Mouse (Mus musculus) layer of hippocampus, adult 2 months (tissue): Measurements from ENCODE around the gene Rnf11. TPM values are rescaled to one million over a fixed set of nuclear protein-coding genes. Genes with fewer than 3 reads are reported as not detected.

Source experiments
- DNase-seq, 2 experiments: peaks; one replicate each; pipeline ENCODE4 v3.0.0; 2022; ENCODE audit warnings: low spot score in 2 of 2
- H3K27ac ChIP-seq: fragments of 200-600 bp; 2 replicates; pipeline ENCODE4 v1.8.1; 2022
- H3K4me3 ChIP-seq: fragments of 200-600 bp; 2 replicates; pipeline ENCODE4 v1.8.1; 2022; ENCODE audit warnings: mild to moderate bottlenecking
- CTCF ChIP-seq: fragments of 200-600 bp; conservative IDR thresholded peaks from 2 replicates; pipeline ENCODE4 v1.8.1; 2022; ENCODE audit warnings: antibody characterized with exemption, mild to moderate bottlenecking, moderate library complexity
- total RNA-seq, 2 experiments: library from RNA; stranded (reverse); gene quantifications; 2 replicates each; pipeline ENCODE4 v1.2.3; 2021

The Rnf11 gene
- total RNA-seq, 2 experiments from 2014 or later: 167 to 177 TPM

DNA sequence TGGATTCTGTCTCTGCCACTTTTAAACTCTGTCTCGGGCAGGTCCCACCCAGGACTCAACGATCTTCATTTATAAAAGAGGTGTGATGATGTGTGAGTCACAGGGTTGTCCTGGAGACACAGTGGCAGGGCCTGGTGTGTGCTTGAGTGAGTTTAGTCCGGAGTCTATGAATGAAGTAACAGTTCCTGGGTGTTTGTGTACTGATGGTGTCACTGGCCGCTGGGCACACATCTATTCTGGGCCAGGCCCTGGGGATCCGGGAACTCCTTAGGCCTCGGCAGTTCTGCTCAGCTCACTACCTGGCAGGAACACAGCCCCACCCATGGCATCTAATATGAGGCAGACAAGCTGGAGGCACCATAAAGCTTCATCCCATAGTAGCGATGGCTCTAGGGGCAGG lies 62.9 kb downstream of the Rnf11 start:
- Histone ChIP-seq H3K4me3 (no peak overlapping the region), H3K27ac (no peak overlapping the region)
- TF ChIP-seq CTCF: no peak
- DNase-seq: no peak

DNA sequence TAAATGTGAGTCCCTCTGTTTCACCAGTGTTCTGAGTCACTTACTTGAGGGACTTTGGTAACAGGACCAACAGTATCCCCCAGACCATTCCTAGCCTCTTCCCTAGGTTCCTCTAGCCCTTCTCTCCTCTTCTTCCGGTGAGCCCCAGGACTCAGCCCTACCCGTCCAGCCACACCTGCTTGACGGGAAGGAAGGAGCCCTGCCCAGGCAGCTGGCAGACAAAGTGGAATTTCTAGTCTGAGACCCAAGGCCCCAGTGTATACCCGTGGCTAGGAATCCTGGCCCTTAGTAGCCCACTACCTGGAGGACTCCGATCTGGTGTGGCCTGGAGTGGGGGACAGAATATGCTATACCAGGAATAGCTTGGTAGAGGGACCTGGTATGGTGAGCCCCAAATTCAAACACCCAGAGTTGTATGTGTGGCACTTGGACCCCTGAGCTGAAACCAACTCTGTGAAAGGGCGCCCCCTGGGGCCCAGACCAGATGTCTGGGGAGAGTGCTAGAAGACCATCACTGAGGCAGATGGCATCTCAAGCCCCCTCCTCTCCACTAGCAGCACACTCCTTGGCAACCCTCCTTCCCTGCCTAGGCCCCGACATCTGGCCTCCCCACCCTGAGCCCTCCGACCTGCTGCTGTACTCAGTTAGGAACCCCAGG lies 64.3 kb downstream of the Rnf11 start:
- peak; percentile 63 for TF ChIP-seq CTCF
- Histone ChIP-seq H3K27ac (no peak overlapping the region), H3K4me3 (no peak overlapping the region)
- no peak for DNase-seq

GRCm38 (mm10) chr4:109419563-109419962 lies 65.0 kb downstream of the Rnf11 start:
- no peak for TF ChIP-seq CTCF
- no peak overlapping the region for H3K27ac ChIP-seq

GRCm38 (mm10) chr4:109419017-109419416 lies 65.5 kb downstream of the Rnf11 start:
- TF ChIP-seq CTCF: no peak
- no peak overlapping the region for H3K27ac ChIP-seq
- DNase-seq: no peak
- H3K4me3 ChIP-seq: no peak overlapping the region

More at GRCm38 (mm10) chr4:109419563-109419962, 65.0 kb downstream of the Rnf11 start:
- no peak for DNase-seq
- H3K4me3 ChIP-seq: no peak overlapping the region

DNA sequence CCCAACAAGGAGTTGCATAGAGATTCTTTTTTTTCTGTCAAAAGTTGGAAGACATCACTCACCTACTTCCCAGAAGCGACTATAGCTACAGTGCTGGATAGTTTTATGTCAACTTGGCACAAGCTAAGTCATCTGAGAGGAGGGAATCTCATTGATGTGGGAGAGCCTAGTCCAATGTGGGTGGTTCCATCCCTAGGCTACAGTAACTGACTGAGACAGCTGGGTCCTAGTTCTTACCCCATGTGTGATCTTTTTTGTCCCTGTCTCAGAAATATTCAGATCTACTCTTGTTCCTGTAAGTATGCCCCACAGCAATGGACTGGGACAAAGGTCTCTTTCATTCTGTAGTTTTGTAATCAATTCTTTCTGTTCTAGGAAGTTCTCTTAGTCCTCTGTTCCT lies 66.5 kb downstream of the Rnf11 start:
- TF ChIP-seq CTCF: no peak
- DNase-seq: no peak
- Histone ChIP-seq H3K4me3 (no peak overlapping the region), H3K27ac (no peak overlapping the region)

DNA sequence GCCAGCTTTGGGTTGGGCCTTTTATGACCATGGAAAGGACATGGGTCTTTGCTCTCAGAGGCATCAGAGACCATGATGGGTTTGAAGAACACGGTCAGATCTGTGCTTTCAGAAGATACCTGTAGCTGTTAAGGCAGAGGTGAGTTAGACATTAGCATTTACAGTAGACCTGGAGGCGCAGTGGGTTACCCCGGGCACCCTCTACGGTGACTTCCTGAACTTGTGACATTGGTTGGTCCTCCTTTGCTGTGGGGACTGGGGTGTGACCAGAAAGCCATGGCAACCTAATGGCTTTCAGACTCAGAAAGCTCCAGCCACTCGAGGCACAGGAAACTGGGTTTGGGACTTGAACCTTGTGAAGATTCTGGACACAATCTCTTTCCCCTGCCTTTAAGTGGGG lies 72.3 kb downstream of the Rnf11 start:
- no peak overlapping the region for H3K4me3 ChIP-seq
- no peak for DNase-seq
- no peak for TF ChIP-seq CTCF
- H3K27ac ChIP-seq: no peak overlapping the region

GRCm38 (mm10) chr4:109411377-109411967 lies 73.1 kb downstream of the Rnf11 start:
- Histone ChIP-seq H3K4me3 (no peak overlapping the region), H3K27ac (no peak overlapping the region)
- no peak for TF ChIP-seq CTCF
- no peak for DNase-seq

DNA sequence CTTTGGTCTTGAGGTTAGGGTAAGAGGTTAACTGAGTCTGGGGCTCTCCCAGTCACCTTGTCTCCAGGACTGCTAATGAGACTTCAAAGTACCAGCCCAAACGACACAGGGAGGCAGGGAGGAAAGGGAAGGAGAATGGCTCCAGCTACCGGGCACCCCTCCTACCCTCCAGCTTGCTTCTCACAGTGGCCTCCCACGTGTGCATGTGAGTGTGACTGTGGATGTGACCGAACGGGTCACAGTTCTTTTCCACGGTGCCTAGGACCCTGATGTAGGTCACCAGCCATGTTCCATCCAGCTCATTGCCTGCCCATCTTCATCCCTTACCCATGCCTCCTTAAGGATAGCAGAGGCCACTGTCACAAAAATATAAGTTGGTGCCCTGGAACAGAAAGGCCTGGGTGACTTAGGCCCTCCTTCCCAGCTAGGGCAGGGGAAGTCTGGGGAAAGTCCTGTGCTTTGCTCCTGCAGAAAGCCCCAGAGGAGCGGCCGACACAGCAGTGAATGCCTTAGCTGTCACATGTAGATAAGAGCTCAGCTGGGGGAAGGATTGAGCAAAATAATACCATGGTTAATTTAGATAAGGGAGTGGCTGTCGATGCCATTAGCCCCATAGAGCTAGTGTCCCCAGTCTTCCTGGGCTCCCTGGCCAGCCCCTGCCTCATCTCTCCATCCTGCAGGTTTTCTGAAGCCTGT lies 73.7 kb downstream of the Rnf11 start:
- Histone ChIP-seq H3K4me3 (no peak overlapping the region), H3K27ac (no peak overlapping the region)
- no peak for DNase-seq
- no peak for TF ChIP-seq CTCF

- no peak for TF ChIP-seq CTCF
- no peak overlapping the region for H3K27ac ChIP-seq
- no peak overlapping the region for H3K4me3 ChIP-seq
- DNase-seq: no peak
These were observed 76.6 kb downstream of the Rnf11 start for GRCm38 (mm10) chr4:109407701-109408485.

- peak overlapping the region; percentile 45 for H3K4me3 ChIP-seq
- no peak overlapping the region for H3K27ac ChIP-seq
- DNase-seq: no peak
- no peak for TF ChIP-seq CTCF
These were observed 77.4 kb downstream of the Rnf11 start for GRCm38 (mm10) chr4:109407176-109407520.

DNA sequence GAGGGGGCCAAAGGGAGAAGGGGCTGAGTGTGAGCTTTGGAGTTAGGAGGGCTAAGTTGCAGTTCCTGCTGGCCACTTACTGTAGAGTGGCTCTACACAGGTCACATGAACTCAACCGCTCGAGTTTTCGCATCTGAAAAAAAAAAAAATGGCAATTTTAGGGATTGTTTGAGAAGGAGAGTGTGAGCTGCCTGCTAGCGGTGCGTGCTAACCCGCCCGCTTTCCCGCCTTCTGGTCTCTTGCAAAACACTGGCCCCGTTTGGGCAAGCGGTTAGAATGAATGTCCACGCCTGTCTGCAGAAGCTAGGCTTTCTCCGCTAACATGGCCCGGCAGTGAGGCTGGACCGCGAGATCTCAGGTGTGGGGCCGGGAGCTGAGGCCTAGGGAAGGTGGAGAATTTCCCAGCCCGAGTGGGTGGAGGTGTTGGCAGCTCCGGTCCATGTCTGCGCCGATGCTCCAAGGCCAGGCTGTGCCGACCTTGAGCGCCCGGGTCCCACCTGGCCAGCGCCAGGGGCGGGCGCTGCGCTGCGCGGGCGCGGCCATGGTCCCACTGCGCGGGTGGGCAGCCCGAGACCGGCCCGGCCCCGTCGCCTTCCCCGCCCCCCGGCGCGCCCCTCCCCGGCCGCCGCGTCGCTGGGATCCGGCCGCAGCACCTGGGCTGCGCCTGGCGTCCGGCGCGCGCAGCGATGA lies 77.9 kb downstream of the Rnf11 start, which contains the start of gene Ttc39a:
Gene Ttc39a (plus strand): TSS at position 138 of the 690 bp plus-strand sequence.
- DNase-seq: no peak
- TF ChIP-seq CTCF: no peak
- peak within 1 kb of the TSS; percentile 62 for H3K4me3 ChIP-seq
- H3K27ac ChIP-seq: peak within 1 kb of the TSS; percentile 43; the same call in 1 of the 2 replicates

DNA sequence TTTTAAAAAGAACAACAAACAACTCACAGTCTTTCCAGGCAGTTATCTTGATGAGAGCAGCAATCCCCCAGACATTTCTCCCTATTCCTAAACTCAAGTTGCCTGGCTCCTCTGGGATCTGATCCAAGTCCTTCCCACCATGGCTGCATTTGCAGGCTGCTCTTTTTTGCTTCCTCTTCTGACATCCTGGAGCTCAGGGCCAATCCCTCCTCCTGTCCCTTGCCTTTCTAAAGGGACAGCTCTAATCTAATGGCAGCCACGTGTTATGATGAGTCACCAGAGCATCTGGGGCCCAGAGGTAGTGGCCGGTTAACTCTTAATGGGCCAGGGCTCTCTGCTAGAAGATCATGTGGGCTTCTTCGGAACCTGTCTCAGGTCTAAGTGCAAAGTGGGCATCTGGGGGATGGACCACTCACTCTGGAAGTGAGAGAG lies 78.5 kb downstream of the Rnf11 start:
- Histone ChIP-seq H3K27ac (peak overlapping the region; percentile 43; the same call in 1 of the 2 replicates), H3K4me3 (peak overlapping the region; percentile 62)
- peak; percentile 34 to 41 for DNase-seq
- no peak for TF ChIP-seq CTCF
